Mouse (Mus musculus) cerebellum, postnatal 36 days (tissue): ENCODE data around the gene Hmcn1.

Experiments used
- DNase-seq, 2 experiments: peaks; one replicate each; pipeline ENCODE4 v3.0.0; 2021 to 2022; ENCODE audit warnings: mixed read lengths in 2 of 2

Gene Hmcn1

GRCm38 (mm10) chr1:150873231-150873630 lies 120.0 kb downstream of the Hmcn1 start:
- peak; percentile 81 to 83 for DNase-seq

DNA sequence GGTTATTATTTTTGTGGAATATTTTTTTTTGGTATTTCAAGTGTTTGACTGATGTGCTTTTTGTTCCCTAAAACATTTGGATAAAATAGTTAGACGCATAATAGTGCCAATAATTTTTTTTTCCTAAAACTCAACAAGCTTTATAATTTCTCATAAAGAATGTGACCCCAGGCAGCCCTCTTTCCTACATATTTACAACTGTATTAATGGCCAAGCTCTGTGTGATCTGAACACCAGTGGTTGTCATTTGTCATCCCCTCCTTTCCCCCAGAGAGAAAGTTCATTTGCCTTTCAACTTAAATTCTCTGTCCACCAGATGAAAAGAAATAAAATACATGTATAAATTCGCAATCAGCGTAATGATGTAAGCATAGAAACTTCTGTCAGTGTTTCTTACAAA lies 121.1 kb downstream of the Hmcn1 start:
- DNase-seq: no peak

- DNase-seq: no peak
Measured at GRCm38 (mm10) chr1:150869189-150869588, 124.0 kb downstream of the Hmcn1 start.

DNA sequence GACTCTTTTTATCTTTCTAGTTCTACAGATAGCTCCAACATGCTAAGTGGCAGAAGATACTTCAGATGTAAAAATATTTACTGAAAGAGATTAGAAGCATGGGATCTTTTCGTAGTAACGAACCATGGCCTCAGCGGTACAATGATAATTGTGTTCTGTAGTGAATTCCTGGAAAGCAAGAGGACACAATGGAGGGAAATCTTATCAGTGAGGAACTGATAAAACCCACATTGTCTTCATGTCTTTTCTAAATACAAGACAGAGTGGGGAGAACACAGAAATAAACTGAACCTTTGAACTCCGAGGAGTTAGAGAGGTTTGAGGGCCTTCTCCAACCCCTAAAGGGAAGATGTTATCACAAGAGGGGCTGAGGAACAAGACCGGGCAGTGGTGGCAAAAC lies 126.6 kb downstream of the Hmcn1 start:
- no peak for DNase-seq

- peak in 1 of 2 experiments; percentile 28 for DNase-seq
Measured at GRCm38 (mm10) chr1:150857779-150858178, 135.5 kb downstream of the Hmcn1 start.

- no peak for DNase-seq
Measured at GRCm38 (mm10) chr1:150833448-150833847, 159.8 kb downstream of the Hmcn1 start.

DNA sequence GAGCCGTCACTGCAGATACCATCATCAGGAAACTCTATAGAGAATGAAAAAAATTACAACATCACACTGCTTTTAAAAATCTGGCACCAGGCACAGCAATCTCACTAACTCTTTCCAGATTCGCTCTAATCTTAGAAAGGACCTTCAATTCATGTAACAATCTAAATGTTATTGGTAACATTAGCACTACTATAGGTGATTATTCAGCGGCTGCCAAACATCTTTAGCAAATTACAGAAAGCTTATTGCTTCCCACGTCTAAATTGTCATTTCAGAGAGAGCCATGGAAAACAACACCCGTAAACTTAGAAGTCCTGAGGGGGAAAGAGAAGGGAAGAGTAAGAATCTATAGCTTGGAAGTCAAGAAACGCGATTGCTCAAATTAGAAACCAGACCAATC lies 163.4 kb downstream of the Hmcn1 start:
- no peak for DNase-seq

DNA sequence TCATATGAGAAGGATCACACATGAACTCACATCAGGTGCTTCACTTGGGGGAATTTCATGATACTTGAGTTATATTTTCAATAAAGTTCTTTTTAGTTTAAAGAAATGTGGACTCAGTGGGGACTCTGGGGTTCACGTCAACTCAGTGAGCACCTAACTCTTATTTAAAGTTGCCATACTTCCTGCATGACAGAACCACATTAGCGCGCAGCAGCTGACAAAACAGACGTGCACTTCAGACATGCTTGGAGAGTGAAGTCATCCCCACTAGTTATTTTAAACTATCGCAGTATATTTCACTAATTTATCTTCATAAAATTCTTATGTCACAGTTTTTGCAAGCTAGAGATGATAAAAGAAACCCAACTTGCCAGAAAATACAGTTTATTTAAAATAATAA lies 166.1 kb downstream of the Hmcn1 start:
- no peak for DNase-seq

DNA sequence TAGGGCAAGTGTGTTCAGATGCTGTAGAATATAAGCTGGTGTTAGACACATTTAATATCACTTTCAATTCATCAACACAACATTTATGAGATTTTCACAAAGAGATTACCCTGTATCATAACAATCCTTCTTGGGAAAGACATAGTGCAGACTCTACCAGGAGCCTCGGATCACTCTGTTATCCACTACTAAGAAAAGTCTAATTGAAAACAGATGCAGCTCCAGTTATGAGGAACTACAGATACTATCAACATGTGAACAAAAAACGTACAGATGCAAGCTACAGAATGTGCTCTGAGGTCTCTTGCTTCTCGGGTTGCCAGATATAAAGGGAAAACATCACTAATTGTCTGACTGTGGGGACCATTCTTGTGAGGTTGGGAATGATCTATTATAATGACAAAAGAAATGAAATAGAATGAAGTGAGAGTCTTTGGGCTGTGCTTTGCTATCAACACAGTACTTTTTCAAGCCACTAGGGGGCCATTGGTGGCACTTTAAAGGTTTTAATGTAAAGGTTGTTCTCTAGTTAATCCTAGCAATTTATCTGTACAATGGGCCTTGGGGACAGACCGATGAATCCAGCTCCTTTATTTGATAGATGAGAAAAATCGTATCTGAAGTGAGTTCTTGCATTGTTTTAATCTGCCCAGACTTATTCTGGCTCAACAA lies 168.8 kb downstream of the Hmcn1 start:
- DNase-seq: no peak

- DNase-seq: no peak
Measured at GRCm38 (mm10) chr1:150816035-150816807, 177.0 kb downstream of the Hmcn1 start.

DNA sequence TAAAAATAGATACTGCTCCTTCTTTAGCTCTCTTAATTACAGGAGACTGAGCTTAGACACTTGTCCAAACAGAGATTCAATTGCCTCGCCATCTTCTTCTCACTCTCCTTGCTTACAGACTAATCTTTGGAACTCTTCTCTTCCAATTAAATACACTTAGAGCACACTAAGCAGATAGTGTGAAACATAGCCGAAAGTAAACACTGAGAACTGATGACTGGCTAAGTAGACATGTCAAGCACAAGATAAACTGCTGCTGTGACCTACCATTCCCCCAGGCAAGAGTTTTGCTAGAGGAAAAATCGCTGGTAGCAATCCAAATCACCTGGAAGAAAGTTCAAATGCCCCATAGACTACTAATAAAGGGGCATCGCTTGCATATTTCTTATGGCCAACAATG lies 178.3 kb downstream of the Hmcn1 start:
- no peak for DNase-seq

- DNase-seq: no peak
Measured at GRCm38 (mm10) chr1:150813381-150813780, 179.9 kb downstream of the Hmcn1 start.

DNA sequence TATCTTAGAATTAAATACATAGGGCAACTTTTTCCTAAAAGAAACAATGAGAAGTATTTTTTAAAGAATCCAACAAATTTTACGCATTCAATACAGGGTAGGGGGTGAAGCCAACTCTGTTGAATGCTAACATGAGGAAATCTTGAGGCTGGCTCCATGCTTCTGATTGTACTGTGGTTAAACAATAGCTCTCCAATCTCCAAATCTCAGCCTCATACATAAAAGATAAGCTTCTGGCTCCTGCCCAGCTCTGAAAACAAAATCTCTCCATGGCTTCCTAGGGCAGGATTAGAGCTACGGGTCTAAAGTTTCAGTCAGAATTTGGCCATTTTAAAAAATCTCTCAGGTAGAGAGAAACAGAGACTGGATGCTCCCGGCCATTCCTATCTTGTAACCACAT lies 186.4 kb downstream of the Hmcn1 start:
- no peak for DNase-seq

DNA sequence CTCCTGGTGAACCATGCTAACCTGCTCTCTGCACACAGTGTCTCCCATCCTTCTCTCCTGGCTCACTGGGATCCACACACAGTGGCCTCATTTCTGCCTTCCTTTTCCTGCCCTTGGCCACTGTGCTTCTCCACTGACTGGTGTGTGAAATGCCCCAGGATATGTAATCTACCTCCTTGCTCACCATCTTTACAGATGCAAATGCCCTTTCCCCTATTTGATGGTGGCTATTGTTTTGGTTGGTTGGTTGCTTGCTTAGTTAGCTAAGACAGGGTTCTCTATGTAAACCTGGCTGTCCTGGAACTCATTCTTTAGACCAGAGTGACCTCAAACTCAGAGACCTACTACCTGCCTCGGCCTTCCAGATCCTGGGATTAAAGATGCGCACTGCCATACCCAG lies 187.8 kb downstream of the Hmcn1 start:
- DNase-seq: no peak

DNA sequence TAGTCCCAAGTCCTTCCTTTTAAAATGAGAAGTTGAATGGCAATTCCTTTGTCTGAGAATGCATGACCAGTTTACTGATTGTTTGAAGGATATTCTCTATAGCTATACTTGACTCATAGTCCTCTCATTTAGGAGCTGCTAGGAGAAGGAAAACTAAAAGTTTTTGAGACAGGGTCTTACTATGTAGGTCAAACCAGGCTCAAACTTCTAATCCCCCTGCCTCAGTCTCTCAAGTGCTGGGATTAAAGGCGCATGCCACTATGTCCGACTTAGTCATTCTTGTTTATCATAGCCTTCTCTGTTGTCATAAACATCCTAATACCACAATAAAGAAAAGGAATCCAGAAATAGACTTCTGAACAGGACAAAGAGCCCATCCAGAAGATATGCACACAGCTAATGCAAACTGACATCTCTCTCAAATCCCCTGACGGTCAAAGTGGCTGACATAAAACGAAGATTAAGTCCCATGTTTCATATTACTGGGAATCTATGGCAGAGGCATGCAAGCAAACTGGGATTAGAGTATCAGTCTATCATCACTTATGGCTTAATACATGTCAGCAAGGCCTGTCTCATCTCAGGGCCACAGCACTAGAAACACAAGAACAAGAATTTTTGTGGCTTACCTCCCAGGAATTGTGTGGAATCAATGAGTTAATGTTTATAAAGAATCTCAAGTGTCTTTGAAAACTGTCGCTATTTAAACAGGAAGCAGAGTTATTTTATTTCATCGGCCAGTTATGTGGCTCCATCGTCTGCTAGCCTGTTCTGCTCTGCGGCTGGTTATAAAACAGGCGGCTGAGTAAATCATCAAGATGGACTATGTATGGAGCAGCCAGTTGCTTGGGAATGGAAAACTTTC lies 188.8 kb downstream of the Hmcn1 start:
- no peak for DNase-seq

GRCm38 (mm10) chr1:150802642-150803041 lies 190.6 kb downstream of the Hmcn1 start:
- no peak for DNase-seq

- no peak for DNase-seq
Measured at GRCm38 (mm10) chr1:150800611-150801263, 192.5 kb downstream of the Hmcn1 start.

- DNase-seq: no peak
Measured at GRCm38 (mm10) chr1:150798651-150799050, 194.6 kb downstream of the Hmcn1 start.

DNA sequence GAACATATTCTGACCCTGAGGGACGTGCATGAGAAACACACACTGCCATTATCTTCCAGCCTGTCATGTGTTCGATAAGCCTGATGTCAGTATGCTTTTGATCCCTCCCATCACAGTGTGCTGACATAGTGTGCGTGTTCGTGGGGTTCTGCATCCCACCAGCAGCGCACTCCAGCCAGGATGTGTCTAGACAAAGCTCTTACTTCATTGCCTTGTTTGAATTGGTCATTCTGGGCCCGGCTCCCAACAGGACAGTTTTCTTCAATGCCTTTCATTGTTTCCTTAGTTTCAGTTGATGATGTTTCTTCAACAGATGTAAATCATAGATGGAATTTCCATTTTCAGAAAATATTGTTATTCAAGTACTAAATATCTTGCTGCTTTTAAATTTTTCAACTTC lies 206.5 kb downstream of the Hmcn1 start:
- DNase-seq: no peak

DNA sequence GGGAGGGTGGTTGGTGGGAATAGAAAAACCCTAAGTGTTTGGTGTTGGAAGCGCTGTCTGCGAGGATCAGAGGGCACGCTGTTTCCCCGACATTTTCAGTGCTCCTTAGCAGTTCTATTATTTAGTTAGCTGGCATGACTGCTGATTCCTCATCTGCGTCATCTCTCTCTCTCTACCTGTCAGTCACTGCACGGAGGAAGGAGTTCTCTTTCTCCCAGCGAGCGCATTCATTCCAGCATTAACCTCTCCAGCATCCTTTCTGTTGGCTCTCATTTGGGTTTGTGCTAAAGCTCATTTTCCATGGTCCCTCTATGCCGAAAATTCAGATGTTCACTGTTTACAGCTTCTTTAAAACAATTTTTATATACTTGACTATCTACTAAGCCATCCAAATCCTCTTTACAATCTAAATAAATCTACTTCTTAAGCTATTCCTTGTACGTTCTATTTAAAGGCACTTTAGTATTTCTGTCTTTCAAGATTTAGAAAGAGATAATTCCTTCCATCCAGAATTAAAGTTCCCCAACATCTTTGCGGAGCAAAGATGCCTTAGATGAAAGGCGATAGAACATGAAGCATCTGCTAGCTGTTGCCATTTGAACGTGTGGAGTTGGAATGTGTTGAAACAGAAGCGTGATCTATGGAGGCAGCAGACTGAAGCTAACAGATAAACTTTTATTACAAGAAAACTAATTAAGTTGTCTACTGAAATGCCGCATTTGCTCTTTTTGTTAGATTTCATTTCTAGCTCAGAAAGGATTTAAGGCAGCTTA lies 210.0 kb downstream of the Hmcn1 start:
- DNase-seq: no peak

DNA sequence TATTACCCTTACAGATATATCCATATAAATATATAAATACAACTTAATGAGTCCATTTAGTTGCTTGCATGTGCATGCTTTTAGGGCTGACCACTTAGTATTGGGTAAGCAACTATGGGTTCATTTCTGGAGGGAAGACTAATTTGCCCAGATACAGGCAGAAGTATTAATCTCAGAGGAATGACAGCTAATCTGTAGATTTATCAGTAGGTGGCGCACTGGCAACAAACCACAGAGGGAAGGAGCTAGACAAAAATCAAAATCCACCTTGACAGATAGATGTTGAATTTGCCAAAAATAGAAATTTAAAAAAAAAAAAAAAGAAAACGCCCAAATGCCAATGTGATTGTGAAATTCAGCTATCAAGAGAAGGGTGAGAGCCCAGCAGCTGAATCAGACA lies 213.3 kb downstream of the Hmcn1 start:
- no peak for DNase-seq

DNA sequence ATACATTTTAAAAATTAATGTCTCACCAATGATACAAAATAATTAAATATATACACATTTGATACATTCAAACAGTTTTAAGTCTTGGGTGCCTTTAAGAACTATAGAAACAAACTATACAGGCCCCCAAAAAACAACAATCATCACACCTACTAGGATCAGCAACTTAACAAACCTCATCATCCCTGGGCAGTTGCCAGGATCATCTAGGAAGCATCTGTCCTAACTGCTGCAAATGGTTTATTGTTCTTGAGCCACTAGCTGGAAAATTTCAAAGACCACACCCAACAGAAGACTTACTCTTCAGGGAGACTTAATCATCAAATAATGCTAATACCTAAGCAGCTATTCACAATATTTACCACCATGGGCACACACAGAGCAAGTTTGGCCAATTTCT lies 216.5 kb downstream of the Hmcn1 start:
- no peak for DNase-seq
